Mouse (Mus musculus) forebrain, embryonic 12.5 days (tissue): Measurements from ENCODE around the gene Rimbp2. TPM values are rescaled to one million over a fixed set of nuclear protein-coding genes. Genes with fewer than 3 reads are reported as not detected.
A peak's percentile ranks its signal among the peaks of the same experiment; 100 is the strongest.

ENCODE experiments used
- ATAC-seq: fragments of 200-750 bp; cut with Nextera tagmentation; 2 replicates; pipeline ENCODE4 v1.8.0; 2017; ENCODE audit warnings: moderate TSS enrichment; ENCODE audit not compliant: low FRiP score
- H3K27ac ChIP-seq: fragments of 300-500 bp; sonication (generic); 2 replicates; pipeline ENCODE4 v1.5.1; 2016; ENCODE audit warnings: mild to moderate bottlenecking
- H3K27me3 ChIP-seq: fragments of 300-500 bp; sonication (generic); 2 replicates; pipeline ENCODE4 v1.6.1; 2016; ENCODE audit warnings: mild to moderate bottlenecking
- H3K36me3 ChIP-seq: fragments of 300-500 bp; sonication (generic); replicated peaks from 2 replicates; pipeline ENCODE4 v1.6.1; 2016; ENCODE audit warnings: mild to moderate bottlenecking
- H3K4me1 ChIP-seq: fragments of 300-500 bp; sonication (generic); 2 replicates; pipeline ENCODE4 v1.6.1; 2016
- H3K4me2 ChIP-seq: fragments of 300-500 bp; sonication (generic); 2 replicates; pipeline ENCODE4 v1.6.1; 2016; ENCODE audit warnings: mild to moderate bottlenecking, moderate library complexity
- H3K4me3 ChIP-seq: fragments of 300-500 bp; sonication (generic); replicated peaks from 2 replicates; pipeline ENCODE4 v1.5.1; 2016; ENCODE audit warnings: mild to moderate bottlenecking
- H3K9ac ChIP-seq: fragments of 300-500 bp; sonication (generic); 2 replicates; pipeline ENCODE4 v1.6.1; 2016; ENCODE audit warnings: mild to moderate bottlenecking
- H3K9me3 ChIP-seq: fragments of 300-500 bp; sonication (generic); 2 replicates; pipeline ENCODE4 v1.6.1; 2016
- WGBS: fragments of 180-500 bp; shearing (Covaris S2); methylation state at CpG from one replicate; pipeline ENCODE4 v1.1.7; 2016; 5-methylcytosine and 5-hydroxymethylcytosine counted together
- polyA plus RNA-seq: library from polyadenylated mRNA; unstranded; fragments of >200 nt; fragmentation: Nextera tagmentation; extraction: Ambion mirVana; gene quantifications from 2 replicates; pipeline ENCODE4 v1.2.1, GENCODE M21; 2016

The Rimbp2 gene
- polyA plus RNA-seq, 1 experiment from 2014 or later: 1.3 TPM

DNA sequence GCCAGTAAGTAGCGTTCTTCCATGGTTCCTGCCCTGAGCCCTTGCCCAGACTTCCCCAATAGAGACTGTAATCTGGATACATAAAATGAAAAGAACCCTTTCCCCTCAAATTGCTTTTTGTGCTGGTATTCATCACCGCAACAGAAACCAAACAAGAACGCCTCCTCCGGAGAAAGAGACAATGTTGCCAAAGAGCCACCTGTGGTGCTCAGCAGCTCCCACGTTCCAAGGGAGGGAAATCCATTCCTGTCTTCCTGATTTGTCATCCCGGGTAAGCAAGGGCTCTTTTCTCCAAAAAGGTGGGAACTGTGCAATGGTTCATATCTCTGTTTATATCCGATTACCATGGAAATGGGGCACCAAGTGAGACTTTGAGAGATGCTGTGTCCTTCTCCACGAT, 119.2 kb downstream of the Rimbp2 start:
- Histone ChIP-seq H3K4me2 (no peak overlapping the region), H3K27ac (no peak overlapping the region), H3K9me3 (no peaks in the 10 kb centered on the region), H3K4me3 (no peak overlapping the region), H3K4me1 (no peaks in the 10 kb centered on the region), H3K27me3 (no peaks in the 10 kb centered on the region), H3K36me3 (no peaks in the 10 kb centered on the region), H3K9ac (no peak overlapping the region)
- 61% methylated on average over 8 of the region's 8 CpGs for WGBS
- ATAC-seq: no peak

- WGBS: 71% methylated on average over 3 of the region's 3 CpGs
Observed at GRCm38 (mm10) chr5:128822843-128823242, 130.4 kb downstream of the Rimbp2 start.

GRCm38 (mm10) chr5:128819638-128820285, 133.5 kb downstream of the Rimbp2 start:
- Histone ChIP-seq H3K9me3 (no peaks in the 10 kb centered on the region), H3K36me3 (no peaks in the 10 kb centered on the region), H3K4me3 (no peak overlapping the region), H3K27ac (no peak overlapping the region), H3K4me1 (peaks cover 15% of the 10 kb centered on the region; the same call in 1 of the 2 replicates), H3K9ac (no peak overlapping the region), H3K4me2 (no peak overlapping the region), H3K27me3 (no peaks in the 10 kb centered on the region)
- no peak for ATAC-seq
- WGBS: 54% methylated on average over 12 of the region's 12 CpGs

More at GRCm38 (mm10) chr5:128822843-128823242, 130.4 kb downstream of the Rimbp2 start:
- Histone ChIP-seq H3K4me2 (no peak overlapping the region), H3K27me3 (no peaks in the 10 kb centered on the region), H3K9ac (no peak overlapping the region), H3K27ac (no peak overlapping the region), H3K4me1 (peaks cover 3% of the 10 kb centered on the region; the same call in 1 of the 2 replicates), H3K9me3 (no peaks in the 10 kb centered on the region), H3K4me3 (no peak overlapping the region), H3K36me3 (no peaks in the 10 kb centered on the region)
- no peak for ATAC-seq

DNA sequence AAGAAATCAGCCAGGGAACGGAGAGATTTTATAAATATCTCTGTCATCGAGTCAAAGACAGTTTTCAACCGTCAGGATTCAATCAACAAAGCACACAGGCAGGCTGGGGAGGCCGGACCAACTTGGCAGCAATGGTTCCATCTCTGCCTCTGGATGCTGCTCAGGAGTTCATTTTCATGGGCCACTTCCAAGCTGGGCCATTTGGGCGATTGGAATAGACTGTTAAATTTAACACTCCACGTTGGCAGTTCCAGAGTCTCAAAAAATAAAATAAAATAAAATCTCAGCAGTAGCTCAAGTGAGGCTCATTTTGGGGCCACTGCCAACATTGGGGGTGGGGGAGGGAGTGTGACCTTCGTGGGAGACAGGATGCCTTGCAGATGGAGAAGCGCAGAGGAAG, 137.7 kb downstream of the Rimbp2 start:
- Histone ChIP-seq H3K27me3 (no peaks in the 10 kb centered on the region; the same call in 1 of the 2 replicates), H3K36me3 (no peaks in the 10 kb centered on the region), H3K9ac (no peak overlapping the region), H3K4me3 (no peak overlapping the region), H3K27ac (no peak overlapping the region), H3K9me3 (no peaks in the 10 kb centered on the region), H3K4me1 (peaks cover 26% of the 10 kb centered on the region), H3K4me2 (no peak overlapping the region)
- 62% methylated on average over 8 of the region's 8 CpGs for WGBS
- ATAC-seq: no peak

DNA sequence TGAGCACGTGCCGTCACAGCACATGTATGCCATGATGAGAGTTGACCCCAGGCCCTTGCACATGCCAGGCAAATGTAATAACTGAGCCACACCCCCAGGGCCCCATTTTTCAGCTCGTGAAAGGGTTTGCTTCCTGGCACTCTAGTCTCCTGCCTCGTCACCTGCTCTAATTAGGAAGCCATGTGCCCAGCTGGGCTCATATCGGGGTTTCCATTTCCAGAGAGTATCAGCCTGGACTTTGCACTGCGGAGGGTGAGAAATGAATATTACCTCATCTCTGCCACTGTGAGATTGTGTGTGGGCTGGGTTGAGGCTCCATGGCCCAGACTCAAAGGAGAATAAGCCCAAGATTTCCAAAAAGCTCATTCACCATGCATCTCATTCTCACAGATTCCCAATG, 138.2 kb downstream of the Rimbp2 start:
- Histone ChIP-seq H3K4me3 (no peak overlapping the region), H3K4me1 (peaks cover 32% of the 10 kb centered on the region), H3K4me2 (no peak overlapping the region), H3K9me3 (no peaks in the 10 kb centered on the region), H3K9ac (no peak overlapping the region), H3K27ac (no peak overlapping the region), H3K36me3 (no peaks in the 10 kb centered on the region), H3K27me3 (no peaks in the 10 kb centered on the region; the same call in 1 of the 2 replicates)
- 42% methylated on average over 6 of the region's 6 CpGs for WGBS
- ATAC-seq: peak; percentile 43; the same call in 1 of the 2 replicates

GRCm38 (mm10) chr5:128813121-128813520, 140.2 kb downstream of the Rimbp2 start:
- Histone ChIP-seq H3K4me1 (peaks cover 35% of the 10 kb centered on the region), H3K4me2 (no peak overlapping the region), H3K36me3 (no peaks in the 10 kb centered on the region), H3K9ac (no peak overlapping the region), H3K9me3 (no peaks in the 10 kb centered on the region), H3K4me3 (no peak overlapping the region), H3K27me3 (no peaks in the 10 kb centered on the region; the same call in 1 of the 2 replicates), H3K27ac (no peak overlapping the region)
- no peak for ATAC-seq
- 19% methylated on average over 11 of the region's 11 CpGs for WGBS

DNA sequence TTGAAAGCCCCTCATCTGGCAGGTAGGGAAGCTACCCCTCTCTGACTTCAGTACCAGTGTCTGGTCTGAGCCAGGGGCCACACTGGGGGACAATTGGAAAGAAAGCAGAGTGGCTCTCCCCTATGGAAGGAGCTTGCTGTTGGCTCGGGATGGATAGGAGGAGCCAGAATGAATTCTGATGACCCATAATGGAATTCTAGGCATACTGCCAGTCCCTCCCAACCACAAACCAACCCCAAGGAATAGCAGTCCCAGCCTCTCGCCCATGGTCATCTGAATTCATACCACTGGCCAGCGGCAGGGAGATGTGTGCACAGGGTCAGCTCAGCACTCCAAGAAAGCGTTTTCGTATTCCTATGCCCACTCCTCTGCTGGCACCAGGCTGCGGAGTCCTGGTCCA, 141.9 kb downstream of the Rimbp2 start:
- Histone ChIP-seq H3K27ac (no peak overlapping the region), H3K4me3 (no peak overlapping the region), H3K9me3 (no peaks in the 10 kb centered on the region), H3K4me1 (peaks cover 35% of the 10 kb centered on the region), H3K27me3 (no peaks in the 10 kb centered on the region; the same call in 1 of the 2 replicates), H3K9ac (no peak overlapping the region), H3K36me3 (no peaks in the 10 kb centered on the region), H3K4me2 (no peak overlapping the region)
- no peak for ATAC-seq
- 90% methylated on average over 6 of the region's 6 CpGs for WGBS

GRCm38 (mm10) chr5:128810006-128810405, 143.3 kb downstream of the Rimbp2 start:
- Histone ChIP-seq H3K4me3 (no peak overlapping the region), H3K4me1 (peaks cover 25% of the 10 kb centered on the region), H3K9me3 (no peaks in the 10 kb centered on the region), H3K36me3 (no peaks in the 10 kb centered on the region), H3K4me2 (no peak overlapping the region), H3K27ac (peak overlapping the region; percentile 58), H3K9ac (no peak overlapping the region), H3K27me3 (no peaks in the 10 kb centered on the region; the same call in 1 of the 2 replicates)
- WGBS: 57% methylated on average over 12 of the region's 12 CpGs
- ATAC-seq: peak; percentile 73; the same call in 1 of the 2 replicates

DNA sequence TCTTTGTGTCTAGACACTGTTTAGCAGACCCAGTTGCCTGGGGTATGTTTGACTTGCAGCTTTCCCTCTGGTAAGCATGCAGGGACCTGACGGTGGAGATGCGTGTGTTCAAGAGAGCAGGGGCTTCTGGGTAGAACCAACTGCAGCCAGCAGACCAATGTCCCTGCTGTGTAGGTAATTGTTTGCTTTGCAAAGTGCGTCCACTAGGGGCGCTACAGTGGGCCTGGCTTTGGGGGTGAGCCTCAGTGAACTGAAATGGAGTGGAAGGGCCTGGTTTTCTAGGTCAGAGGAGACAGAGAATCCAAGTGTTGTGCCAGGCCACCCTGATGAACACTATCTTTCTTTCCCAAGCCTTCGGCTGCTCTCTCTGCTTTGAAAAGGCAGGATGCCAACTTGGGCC, 143.9 kb downstream of the Rimbp2 start:
- WGBS: 49% methylated on average over 5 of the region's 5 CpGs
- Histone ChIP-seq H3K4me1 (peaks cover 24% of the 10 kb centered on the region), H3K27me3 (no peaks in the 10 kb centered on the region; the same call in 1 of the 2 replicates), H3K36me3 (no peaks in the 10 kb centered on the region), H3K27ac (peak overlapping the region; percentile 58), H3K4me2 (no peak overlapping the region), H3K9me3 (no peaks in the 10 kb centered on the region), H3K4me3 (no peak overlapping the region), H3K9ac (no peak overlapping the region)
- no peak for ATAC-seq

GRCm38 (mm10) chr5:128808547-128809182, 144.6 kb downstream of the Rimbp2 start:
- WGBS: 68% methylated on average over 9 of the region's 9 CpGs
- H3K36me3 ChIP-seq: no peaks in the 10 kb centered on the region
- H3K4me1 ChIP-seq: peaks cover 24% of the 10 kb centered on the region
- H3K27ac ChIP-seq: no peak overlapping the region
- no peak overlapping the region for H3K9ac ChIP-seq
- H3K27me3 ChIP-seq: no peaks in the 10 kb centered on the region; the same call in 1 of the 2 replicates
- H3K9me3 ChIP-seq: no peaks in the 10 kb centered on the region
- no peak overlapping the region for H3K4me2 ChIP-seq
- H3K4me3 ChIP-seq: no peak overlapping the region
- ATAC-seq: no peak

DNA sequence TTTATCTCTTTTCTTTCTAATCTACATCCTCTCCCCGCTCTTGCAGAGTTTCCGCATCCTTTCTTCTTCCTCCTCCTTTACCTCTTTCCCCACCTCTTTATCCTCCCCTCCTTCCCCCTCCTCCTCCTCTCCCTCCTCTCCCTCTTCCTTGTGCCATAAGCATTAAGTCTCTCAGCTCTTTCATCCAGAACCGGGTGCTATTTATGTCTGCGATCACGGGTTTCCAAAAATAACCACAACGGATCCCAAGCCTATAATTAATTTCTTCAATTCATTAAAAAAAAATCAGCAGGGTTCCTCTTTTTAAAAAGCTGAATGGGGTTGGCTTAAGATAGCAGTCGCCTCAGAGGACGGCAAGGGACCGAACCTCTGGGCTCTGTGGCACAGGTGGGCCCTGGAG, 145.9 kb downstream of the Rimbp2 start:
- Histone ChIP-seq H3K27me3 (no peaks in the 10 kb centered on the region; the same call in 1 of the 2 replicates), H3K36me3 (no peaks in the 10 kb centered on the region), H3K27ac (no peak overlapping the region), H3K9ac (no peak overlapping the region), H3K4me2 (no peak overlapping the region), H3K9me3 (no peaks in the 10 kb centered on the region), H3K4me1 (peaks cover 20% of the 10 kb centered on the region), H3K4me3 (no peak overlapping the region)
- no peak for ATAC-seq
- 66% methylated on average over 9 of the region's 9 CpGs for WGBS

DNA sequence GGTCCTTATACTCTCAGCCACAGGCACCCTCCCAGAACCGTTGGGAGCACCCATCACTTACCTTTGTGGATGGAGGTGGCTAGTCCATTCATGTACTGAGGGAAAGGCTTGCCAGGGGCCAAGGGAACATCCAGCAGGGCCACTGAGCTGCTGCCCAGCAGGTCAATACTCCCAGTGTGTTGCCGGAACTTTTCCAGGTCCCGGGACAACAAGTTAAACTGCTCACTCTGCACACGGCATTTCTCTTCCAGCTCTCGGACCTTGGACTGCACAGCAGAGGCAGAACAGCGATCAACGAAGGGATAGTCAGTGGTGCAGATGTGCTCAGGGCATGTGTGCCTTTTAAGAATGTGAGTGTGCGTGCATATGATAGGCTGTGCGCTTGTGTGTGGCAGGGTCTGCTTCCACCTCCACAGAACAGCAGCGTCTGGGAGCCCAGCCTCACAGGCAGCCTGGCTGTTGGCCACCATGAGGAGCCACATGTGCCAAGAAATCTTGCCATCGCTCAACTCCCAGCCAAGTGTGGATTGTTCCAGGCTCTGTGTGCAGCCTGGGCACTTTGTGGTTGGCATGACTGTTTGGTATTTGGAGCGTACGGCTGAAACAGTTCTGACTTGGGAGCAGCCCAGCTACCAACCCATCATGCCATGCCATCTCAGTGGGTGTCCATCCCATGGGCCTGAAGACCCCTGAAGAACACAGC, 146.8 kb downstream of the Rimbp2 start:
- 91% methylated on average over 13 of the region's 13 CpGs for WGBS
- no peak for ATAC-seq
- H3K27ac ChIP-seq: no peak overlapping the region

More for the DNA sequence above, 146.8 kb downstream of the Rimbp2 start:
- Histone ChIP-seq H3K4me2 (no peak overlapping the region), H3K4me3 (no peak overlapping the region), H3K4me1 (peaks cover 19% of the 10 kb centered on the region), H3K27me3 (no peaks in the 10 kb centered on the region; the same call in 1 of the 2 replicates), H3K9me3 (no peaks in the 10 kb centered on the region), H3K36me3 (no peaks in the 10 kb centered on the region), H3K9ac (no peak overlapping the region)
